ENCODE assay signal across 14 mouse cellular contexts in genomic region chr5:77119475-77120422, GRCm38 (mm10). TPM values are rescaled to one million over a fixed set of nuclear protein-coding genes. Genes with fewer than 3 reads are reported as not detected.
A peak's percentile ranks its signal among the peaks of the same experiment; 100 is the strongest.
DNase-seq lines count a peak whose midpoint lies in the region; ATAC-seq and TF ChIP-seq lines count a peak whose summit lies in the region.
"Had no signal": no experiment of that assay in that cellular context is flagged by ENCODE, and none has a peak within 500 bp of the region (broad histone marks: within the 10 kb centered on the region; RNA-seq: fewer than 3 reads in every experiment).

No protein-coding gene starts in this region.

- TF ChIP-seq POLR2A in bone marrow, adult 2 months (IDR thresholded peaks at IDR 0.05; ENCODE audit: borderline replicate concordance, control insufficient read depth, low read depth, low read length): no peak
- no peak for TF ChIP-seq POLR2A in kidney, adult 2 months (IDR thresholded peaks at IDR 0.05; ENCODE audit: low read depth, low read length)

- H3K9ac ChIP-seq in limb, embryonic 15.5 days: no peak overlapping the region
- no peak overlapping the region for H3K9ac ChIP-seq in intestine, postnatal 0 days (ENCODE audit: low read depth, low read length)
- no peak overlapping the region for H3K9ac ChIP-seq in stomach, embryonic 15.5 days
- H3K9ac ChIP-seq: heart, embryonic 15.5 days; hindbrain, embryonic 15.5 days; neural tube, embryonic 15.5 days had no signal

- no peaks in the 10 kb centered on the region for H3K27me3 ChIP-seq in limb, embryonic 15.5 days
- peaks cover 4% of the 10 kb centered on the region; the same call in 1 of the 2 replicates for H3K27me3 ChIP-seq in limb, embryonic 10.5 days (ENCODE audit: low read depth, poor library complexity, severe bottlenecking)
- H3K27me3 ChIP-seq in intestine, postnatal 0 days (replicated peaks; ENCODE audit: control insufficient read depth, insufficient read depth, low read length): no peaks in the 10 kb centered on the region
- no peaks in the 10 kb centered on the region for H3K27me3 ChIP-seq in stomach, embryonic 15.5 days (replicated peaks)
- H3K27me3 ChIP-seq in kidney, adult 2 months (replicated peaks; ENCODE audit: control insufficient read depth, insufficient read depth, low read length): no peaks in the 10 kb centered on the region
- H3K27me3 ChIP-seq: CH12.LX; heart, embryonic 15.5 days; hindbrain, embryonic 15.5 days; neural tube, embryonic 15.5 days had no signal

- H3K4me2 ChIP-seq in limb, embryonic 15.5 days: no peak overlapping the region
- H3K4me2 ChIP-seq in intestine, postnatal 0 days (replicated peaks; ENCODE audit: low read depth): no peak overlapping the region
- no peak overlapping the region for H3K4me2 ChIP-seq in stomach, embryonic 15.5 days
- H3K4me2 ChIP-seq: heart, embryonic 15.5 days; hindbrain, embryonic 15.5 days; neural tube, embryonic 15.5 days had no signal

- H3K9me3 ChIP-seq in limb, embryonic 15.5 days: no peaks in the 10 kb centered on the region
- no peaks in the 10 kb centered on the region for H3K9me3 ChIP-seq in limb, embryonic 10.5 days (replicated peaks)
- no peaks in the 10 kb centered on the region for H3K9me3 ChIP-seq in intestine, postnatal 0 days (ENCODE audit: control insufficient read depth)
- H3K9me3 ChIP-seq in stomach, embryonic 15.5 days: no peaks in the 10 kb centered on the region
- H3K9me3 ChIP-seq: heart, embryonic 15.5 days; hindbrain, embryonic 15.5 days; neural tube, embryonic 15.5 days had no signal

- 0 out of 2 replicates have a peak overlapping the region, but pooled peaks have one; percentile 33 for H3K27ac ChIP-seq in limb, embryonic 15.5 days
- no peak overlapping the region for H3K27ac ChIP-seq in limb, embryonic 10.5 days
- peak overlapping the region; percentile 12; the same call in 1 of the 2 replicates for H3K27ac ChIP-seq in bone marrow, adult 2 months (ENCODE audit: control insufficient read depth, insufficient read depth, low read depth, low read length, poor library complexity)
- no peak overlapping the region for H3K27ac ChIP-seq in intestine, postnatal 0 days (ENCODE audit: low read depth, low read length)
- no peak overlapping the region for H3K27ac ChIP-seq in stomach, embryonic 15.5 days
- no peak overlapping the region for H3K27ac ChIP-seq in kidney, adult 2 months (ENCODE audit: insufficient read depth, low read depth, low read length)
- H3K27ac ChIP-seq: heart, embryonic 15.5 days; hindbrain, embryonic 15.5 days; neural tube, embryonic 15.5 days had no signal

- H3K36me3 ChIP-seq in limb, embryonic 15.5 days: no peaks in the 10 kb centered on the region
- H3K36me3 ChIP-seq in limb, embryonic 10.5 days: no peaks in the 10 kb centered on the region
- H3K36me3 ChIP-seq in intestine, postnatal 0 days (ENCODE audit: control insufficient read depth, insufficient read depth): no peaks in the 10 kb centered on the region
- H3K36me3 ChIP-seq in stomach, embryonic 15.5 days: no peaks in the 10 kb centered on the region
- no peaks in the 10 kb centered on the region for H3K36me3 ChIP-seq in kidney, adult 2 months (ENCODE audit: control insufficient read depth, insufficient read depth, low read length)
- H3K36me3 ChIP-seq: heart, embryonic 15.5 days; hindbrain, embryonic 15.5 days; neural tube, embryonic 15.5 days had no signal

- H3K4me3 ChIP-seq in limb, embryonic 15.5 days: no peak overlapping the region
- no peak overlapping the region for H3K4me3 ChIP-seq in limb, embryonic 10.5 days
- no peak overlapping the region for H3K4me3 ChIP-seq in bone marrow, adult 2 months (replicated peaks; ENCODE audit: control insufficient read depth, low read depth, low read length)
- no peak overlapping the region for H3K4me3 ChIP-seq in intestine, postnatal 0 days (ENCODE audit: low read depth, low read length)
- no peak overlapping the region for H3K4me3 ChIP-seq in stomach, embryonic 15.5 days (replicated peaks)
- no peak overlapping the region for H3K4me3 ChIP-seq in kidney, adult 2 months (ENCODE audit: insufficient read depth, low read depth, low read length)
- H3K4me3 ChIP-seq: heart, embryonic 15.5 days; hindbrain, embryonic 15.5 days; neural tube, embryonic 15.5 days had no signal

- WGBS in limb, embryonic 15.5 days: 77% methylated on average over 19 of the region's 19 CpGs
- WGBS in limb, embryonic 10.5 days: 85% methylated on average over 19 of the region's 19 CpGs
- WGBS in bone marrow, adult 2 months: 64% methylated on average over 19 of the region's 19 CpGs
- WGBS in intestine, postnatal 0 days: 74% methylated on average over 19 of the region's 19 CpGs
- WGBS in stomach, embryonic 15.5 days: 75% methylated on average over 19 of the region's 19 CpGs
- WGBS in kidney, adult 2 months: 89% methylated on average over 19 of the region's 19 CpGs

- no peak for DNase-seq in limb, embryonic 10.5 days (ENCODE audit: low spot score)
- no peak for DNase-seq in kidney, adult 2 months
- DNase-seq in thymus, adult 18-20 months: no peak
- no peak for DNase-seq in kidney, postnatal 36 days
- DNase-seq: lung, postnatal 36 days; right cerebral cortex, postnatal 14 days had no signal

- no peak for TF ChIP-seq CTCF in bone marrow, adult 2 months (IDR thresholded peaks at IDR 0.05; ENCODE audit: control insufficient read depth, insufficient read depth, low read length)
- TF ChIP-seq CTCF in intestine, postnatal 0 days (IDR thresholded peaks at IDR 0.05; ENCODE audit: low read depth): no peak
- no peak for TF ChIP-seq CTCF in kidney, adult 2 months (conservative IDR thresholded peaks at IDR 0.05; ENCODE audit: insufficient read depth, insufficient read length, low read depth, low read length)

- H3K4me1 ChIP-seq in limb, embryonic 15.5 days: peaks cover 35% of the 10 kb centered on the region
- peaks cover 30% of the 10 kb centered on the region for H3K4me1 ChIP-seq in limb, embryonic 10.5 days
- peaks cover 4% of the 10 kb centered on the region for H3K4me1 ChIP-seq in bone marrow, adult 2 months (ENCODE audit: control insufficient read depth, insufficient read depth, low read length)
- no peaks in the 10 kb centered on the region for H3K4me1 ChIP-seq in intestine, postnatal 0 days (replicated peaks; ENCODE audit: control insufficient read depth, insufficient read depth, low read length)
- peaks cover 10% of the 10 kb centered on the region for H3K4me1 ChIP-seq in stomach, embryonic 15.5 days
- H3K4me1 ChIP-seq in kidney, adult 2 months (ENCODE audit: control insufficient read depth, insufficient read depth, low read length): no peaks in the 10 kb centered on the region

- ATAC-seq in limb, embryonic 15.5 days (ENCODE audit: insufficient number of reproducible peaks, low FRiP score, low TSS enrichment, low read depth): no peak
- peak; percentile 58 for ATAC-seq in intestine, postnatal 0 days
- ATAC-seq in stomach, embryonic 15.5 days (ENCODE audit: insufficient read depth, low FRiP score, low read depth): peak; percentile 75; the same call in 1 of the 2 replicates

RNA-seq across cellular contexts. Expression of gene Hopx, which starts 4.8 kb away (rescaled TPM):
- polyA plus RNA-seq in limb, embryonic 15.5 days (2015; fragmentation: Nextera tagmentation; extraction: Ambion mirVana): 5.5 and 6.0 TPM in 2 replicates
- polyA plus RNA-seq in limb, embryonic 10.5 days (2016; fragmentation: Nextera tagmentation; extraction: Ambion mirVana): not detected in 2 replicates
- 8.3 TPM in 2 replicates for polyA plus RNA-seq in bone marrow, adult 2 months (2011; ENCODE audit: insufficient read depth, insufficient read length, low replicate concordance, missing spikeins)
- polyA plus RNA-seq in intestine, postnatal 0 days (2015; fragmentation: Nextera tagmentation; extraction: Ambion mirVana): 10.5 and 12.0 TPM in 2 replicates
- 2.1 and 3.5 TPM in 2 replicates for polyA plus RNA-seq in stomach, embryonic 15.5 days (2015; fragmentation: Nextera tagmentation; extraction: Ambion mirVana)
- polyA plus RNA-seq in kidney, adult 2 months (2012; rRNA removed): 14.2 and 18.4 TPM in 2 replicates

Comparison
In these comparisons a context has a peak if more than half of its experiments do, and no peak if none do; other contexts are left out.
1. H3K27ac ChIP-seq: peak in limb, embryonic 15.5 days (single experiment) and bone marrow, adult 2 months (single experiment); none in limb, embryonic 10.5 days (single experiment), intestine, postnatal 0 days (single experiment), stomach, embryonic 15.5 days (single experiment) and kidney, adult 2 months (single experiment).